In the genomic region with DNA sequence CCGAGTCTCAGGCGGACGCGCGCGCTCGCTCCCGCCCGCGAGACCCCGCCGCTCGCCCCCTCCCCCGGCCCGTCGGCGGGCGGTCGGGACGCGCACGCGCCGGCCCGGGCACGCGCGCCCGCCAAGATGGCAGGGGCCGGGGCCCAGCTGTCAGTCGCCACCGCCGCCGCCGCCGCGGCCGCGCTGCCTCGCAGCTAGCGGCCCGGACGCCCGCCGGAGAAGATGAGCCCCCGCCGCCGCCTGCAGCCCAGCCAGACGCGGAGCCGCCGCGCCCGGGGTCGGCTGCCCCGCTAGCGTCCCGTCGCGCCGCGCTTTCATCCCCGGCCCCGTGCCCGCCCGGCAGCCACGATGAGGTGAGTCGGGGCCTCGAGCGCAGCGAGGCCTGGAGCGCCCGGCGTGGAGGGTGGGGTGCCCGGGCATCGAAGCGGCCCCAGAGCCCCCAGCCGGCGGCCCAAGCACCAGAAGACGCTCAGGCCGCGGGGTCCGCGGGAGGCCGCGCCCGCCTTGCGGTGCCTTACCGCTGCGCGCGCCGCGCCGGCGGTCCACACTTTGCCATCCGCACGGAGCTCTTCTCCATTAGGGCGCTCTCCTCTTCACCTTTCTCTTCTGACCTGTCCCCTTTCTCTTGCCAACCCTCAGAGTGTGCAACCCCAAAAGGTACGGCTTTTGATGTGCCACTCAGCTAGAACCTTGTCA, we compare ENCODE assay signal across 8 mouse cellular contexts. TPM values are rescaled to one million over a fixed set of nuclear protein-coding genes. Genes with fewer than 3 reads are reported as not detected.
DNase-seq lines count a peak whose midpoint lies in the region; ATAC-seq and TF ChIP-seq lines count a peak whose summit lies in the region.

No protein-coding gene starts in this region.

- H3K4me3 ChIP-seq in embryonic facial prominence, embryonic 13.5 days, result peak overlapping the region; percentile 99
- peak overlapping the region; percentile 94 for H3K4me3 ChIP-seq in hindbrain, embryonic 13.5 days
- H3K4me3 ChIP-seq in thymus, adult 2 months (ENCODE audit: control insufficient read depth, insufficient read depth, low read length), result peak overlapping the region; percentile 67

- no peaks in the 10 kb centered on the region for H3K27me3 ChIP-seq in embryonic facial prominence, embryonic 13.5 days
- no peaks in the 10 kb centered on the region for H3K27me3 ChIP-seq in hindbrain, embryonic 13.5 days
- peaks cover 11% of the 10 kb centered on the region; the same call in 1 of the 2 replicates for H3K27me3 ChIP-seq in thymus, adult 2 months (ENCODE audit: control insufficient read depth, insufficient read depth, low read length)

- H3K4me2 ChIP-seq in embryonic facial prominence, embryonic 13.5 days, result peak overlapping the region; percentile 70
- H3K4me2 ChIP-seq in hindbrain, embryonic 13.5 days, result peak overlapping the region; percentile 78

- TF ChIP-seq CTCF in thymus, adult 2 months (IDR thresholded peaks at IDR 0.05; ENCODE audit: borderline replicate concordance, control insufficient read depth, extremely low read depth, insufficient read depth, low read length, poor library complexity), result no peak

- under 1% methylated on average over 69 of the region's 100 CpGs for WGBS in embryonic facial prominence, embryonic 13.5 days
- WGBS in hindbrain, embryonic 13.5 days, result under 1% methylated on average over 55 of the region's 100 CpGs
- WGBS in thymus, adult 2 months, result 3% methylated on average over 91 of the region's 100 CpGs

- peak; percentile 60 to 73 for DNase-seq in left cerebral cortex, postnatal 36 days (ENCODE audit: low spot score in 2 of 2)
- no peak for DNase-seq in left cerebral cortex, postnatal 10 days (ENCODE audit: extremely low spot score in 1 of 2, low spot score in 2 of 2)
- peak; percentile 33 to 44 for DNase-seq in adrenal gland, adult 18-20 months (ENCODE audit: low spot score in 2 of 2)
- peak; percentile 44 for DNase-seq in lung, postnatal 10 days
- DNase-seq in thymus, adult 2 months, result peak; percentile 45
- no peak for DNase-seq in embryo, embryonic 10.5 days (ENCODE audit: low spot score)

- TF ChIP-seq POLR2A in thymus, adult 2 months (IDR thresholded peaks at IDR 0.05; ENCODE audit: control insufficient read depth, extremely low read depth, insufficient read depth, low read length, poor library complexity), result 0 out of 2 replicates have a peak, but pooled peaks have one; percentile 29

- no peaks in the 10 kb centered on the region for H3K9me3 ChIP-seq in embryonic facial prominence, embryonic 13.5 days
- H3K9me3 ChIP-seq in hindbrain, embryonic 13.5 days, result no peaks in the 10 kb centered on the region

- peak overlapping the region; percentile 97 for H3K9ac ChIP-seq in embryonic facial prominence, embryonic 13.5 days
- peak overlapping the region; percentile 99 for H3K9ac ChIP-seq in hindbrain, embryonic 13.5 days

- peak overlapping the region; percentile 92 for H3K27ac ChIP-seq in embryonic facial prominence, embryonic 13.5 days
- peak overlapping the region; percentile 96 for H3K27ac ChIP-seq in hindbrain, embryonic 13.5 days
- H3K27ac ChIP-seq in thymus, adult 2 months (ENCODE audit: control insufficient read depth, insufficient read depth, low read length), result no peak overlapping the region

- H3K4me1 ChIP-seq in embryonic facial prominence, embryonic 13.5 days, result peaks cover 49% of the 10 kb centered on the region
- peaks cover 55% of the 10 kb centered on the region for H3K4me1 ChIP-seq in hindbrain, embryonic 13.5 days (replicated peaks)
- H3K4me1 ChIP-seq in thymus, adult 2 months (replicated peaks; ENCODE audit: control insufficient read depth, insufficient read depth, low read length), result peaks cover 5% of the 10 kb centered on the region; the same call in 1 of the 2 replicates

- no peaks in the 10 kb centered on the region for H3K36me3 ChIP-seq in embryonic facial prominence, embryonic 13.5 days
- H3K36me3 ChIP-seq in hindbrain, embryonic 13.5 days, result no peaks in the 10 kb centered on the region
- no peaks in the 10 kb centered on the region for H3K36me3 ChIP-seq in thymus, adult 2 months (ENCODE audit: control insufficient read depth, insufficient read depth, low read length)

- intact Hi-C loops in left cerebral cortex, postnatal 36 days (cut with DNase I), result loop anchor here (5.0 to 10.0 kb wide), 2 partner anchors 50 to 202 kb away; no protein-coding TSS in a partner anchor
- intact Hi-C loops in left cerebral cortex, postnatal 10 days (cut with DNase I), result loop anchor here (5.0 kb wide), 1 partner anchor 112 kb away; no protein-coding TSS in a partner anchor

- ATAC-seq in embryonic facial prominence, embryonic 13.5 days (ENCODE audit: insufficient number of reproducible peaks, insufficient read depth, low FRiP score, low TSS enrichment, low read depth), result peak; percentile 68
- peak; percentile 66 for ATAC-seq in hindbrain, embryonic 13.5 days (ENCODE audit: low FRiP score)

RNA-seq across cellular contexts. Expression of a gene that starts 0.5 kb away (rescaled TPM):
- total RNA-seq in left cerebral cortex, postnatal 36 days (2021), result 100 to 1,000 TPM; 261 to 264 TPM
- 100 to 1,000 TPM; 407 to 409 TPM for total RNA-seq in left cerebral cortex, postnatal 10 days (2021)
- total RNA-seq in adrenal gland, adult 18-20 months (2021), result 10 to 100 TPM; 37.3 to 43.4 TPM
- 75.4 and 79.3 TPM in 2 replicates for polyA plus RNA-seq in embryonic facial prominence, embryonic 13.5 days (2015; fragmentation: Nextera tagmentation; extraction: Ambion mirVana)
- 205 and 206 TPM in 2 replicates for polyA plus RNA-seq in hindbrain, embryonic 13.5 days (2015; fragmentation: Nextera tagmentation; extraction: Ambion mirVana)
- 147 and 172 TPM in 2 replicates for polyA plus RNA-seq in thymus, adult 2 months (2012; rRNA removed)

Comparison
In these comparisons a context has a peak if more than half of its experiments do, and no peak if none do; other contexts are left out.
1. DNase-seq: peak in left cerebral cortex, postnatal 36 days (2 of 2), adrenal gland, adult 18-20 months (2 of 2), lung, postnatal 10 days (single experiment) and thymus, adult 2 months (single experiment); none in left cerebral cortex, postnatal 10 days (0 of 2) and embryo, embryonic 10.5 days (single experiment).
2. RNA of a gene that starts 0.5 kb away (total RNA-seq): 407 to 409 TPM in left cerebral cortex, postnatal 10 days and 261 to 264 TPM in left cerebral cortex, postnatal 36 days; 37.3 to 43.4 TPM in adrenal gland, adult 18-20 months; every median in the first group is over 4 times any median in the second.
3. Peak in every context shown above with its lines, with median percentiles within 50 percentile points of each other: H3K4me3 ChIP-seq.